Mouse (Mus musculus): ENCODE measurements at regions not wholly inside any gene's neighbourhood (a gene's known extent, or its start where the extent isn't known, plus 50 kb on each side); places are given as distances from the start of the nearest gene placed in this dataset.

DNA sequence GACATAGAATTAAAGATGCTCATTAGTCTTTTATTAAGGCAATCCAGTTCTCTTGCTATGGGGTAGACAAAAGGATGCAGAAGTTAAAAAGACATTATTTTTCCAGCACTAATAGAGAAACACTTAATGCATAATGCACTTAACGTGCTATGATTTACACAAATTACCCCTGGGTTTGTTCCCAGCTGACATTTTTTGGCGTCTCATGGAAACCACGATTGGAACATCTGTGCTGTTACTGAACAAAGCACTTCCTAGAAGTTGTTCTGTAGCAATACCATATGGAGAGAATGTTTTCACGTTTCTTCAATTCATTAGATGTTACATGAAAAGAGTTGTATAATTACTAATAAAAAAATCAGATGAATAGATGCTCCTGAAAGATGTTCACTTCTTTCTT, 635.2 kb downstream of the Gm597 start:
- no peak for DNase-seq

DNA sequence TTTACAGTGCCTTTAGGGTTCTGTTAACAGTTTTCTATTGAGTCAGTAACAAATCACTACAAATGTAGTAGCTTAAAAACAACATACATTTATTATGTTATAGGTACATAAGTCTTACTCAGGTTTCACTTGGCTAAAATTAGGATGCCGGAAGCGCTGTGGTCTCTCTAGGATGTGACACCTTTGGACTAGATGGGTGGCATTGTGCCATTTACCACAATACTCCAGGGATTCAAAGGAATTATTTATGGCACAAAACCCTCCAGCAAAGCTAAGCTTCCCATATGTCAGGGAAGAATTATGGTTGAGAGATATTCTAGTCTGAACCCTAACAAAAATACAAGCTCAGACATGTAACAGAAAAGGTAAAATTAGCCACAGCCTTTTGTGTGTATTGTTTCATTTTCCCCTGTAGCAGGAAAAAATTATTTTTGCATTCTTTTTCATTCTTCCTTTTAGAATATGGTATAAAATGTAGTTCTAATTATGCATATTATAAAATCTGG, 678.0 kb downstream of the Gm597 start:
- DNase-seq, result peak; percentile 2

DNA sequence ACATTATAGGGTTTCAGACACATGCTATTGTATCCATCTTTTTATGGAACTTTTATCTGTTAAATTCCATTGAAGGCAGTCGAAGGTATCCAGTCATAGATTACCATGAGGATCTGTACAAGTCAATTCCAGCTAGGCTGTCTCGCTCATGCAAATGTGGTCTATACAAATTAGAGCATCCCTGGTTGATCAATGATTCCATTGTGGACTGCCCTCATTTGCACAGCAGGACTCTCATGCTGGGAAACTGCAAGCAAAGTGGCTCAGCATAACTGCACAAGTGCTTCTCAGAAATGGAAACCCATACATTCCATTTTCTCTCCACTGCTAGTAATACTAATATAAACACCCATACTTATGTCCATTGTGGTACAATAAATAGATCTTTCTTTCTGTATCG, 695.6 kb downstream of the Gm597 start:
- DNase-seq, result no peak

DNA sequence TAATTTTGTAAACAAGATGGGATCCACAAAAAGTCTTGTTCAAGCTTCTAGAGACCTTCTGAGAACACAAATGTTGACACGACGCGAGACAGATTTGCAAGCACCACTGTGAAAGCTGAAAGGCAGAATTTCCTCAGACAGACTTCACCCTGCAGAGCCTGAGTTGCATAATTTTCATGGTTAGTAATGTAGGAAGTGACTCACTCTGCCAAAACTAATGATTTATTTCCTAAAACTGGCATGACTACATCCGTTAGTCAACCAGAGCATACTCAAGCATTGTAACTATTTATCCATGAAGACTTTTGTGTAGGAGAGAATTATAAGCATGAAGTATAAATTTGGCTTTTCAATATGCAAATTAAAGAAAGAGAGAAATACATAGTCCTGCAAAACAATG, 726.1 kb downstream of the Gm597 start:
- DNase-seq, result peak; percentile 0

DNA sequence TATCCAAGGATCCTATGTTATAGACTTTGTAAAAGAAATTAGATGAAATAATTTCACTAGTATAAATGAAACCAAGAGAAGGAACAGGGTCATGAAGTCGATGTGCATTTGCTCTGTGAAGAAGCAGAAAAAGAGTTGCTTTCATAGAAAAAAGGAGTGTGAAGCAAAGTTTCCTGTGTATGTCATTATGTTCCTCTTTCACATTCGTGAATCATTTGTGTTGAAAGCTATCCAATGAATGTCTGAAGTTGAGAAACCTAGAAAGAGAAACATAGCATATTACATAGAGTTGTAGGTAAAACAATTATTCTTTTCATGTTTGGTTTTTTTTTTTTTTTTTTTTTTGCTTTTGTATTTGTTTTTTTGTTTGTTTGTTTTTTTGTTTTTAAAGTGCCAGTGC, 732.1 kb downstream of the Gm597 start:
- no peak for DNase-seq

DNA sequence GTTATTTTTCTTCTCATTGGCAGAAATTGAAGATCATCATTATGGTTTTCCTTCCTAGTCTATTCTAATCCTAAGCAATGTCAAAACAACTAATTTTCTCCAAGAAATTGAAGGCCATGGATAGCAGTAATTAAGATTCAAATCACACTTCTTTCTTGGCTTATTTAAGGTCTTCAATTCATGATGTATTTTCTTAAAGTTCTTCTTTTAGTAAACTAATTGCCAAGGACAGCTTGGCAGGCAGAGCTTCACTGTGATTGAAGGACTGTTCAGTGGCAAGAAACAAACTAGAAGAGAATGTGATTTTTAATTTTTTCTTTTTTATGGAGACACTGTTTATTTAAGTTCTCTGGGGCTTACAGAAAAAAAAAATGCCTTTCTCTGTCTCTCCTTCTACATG, 732.7 kb downstream of the Gm597 start:
- no peak for DNase-seq

DNA sequence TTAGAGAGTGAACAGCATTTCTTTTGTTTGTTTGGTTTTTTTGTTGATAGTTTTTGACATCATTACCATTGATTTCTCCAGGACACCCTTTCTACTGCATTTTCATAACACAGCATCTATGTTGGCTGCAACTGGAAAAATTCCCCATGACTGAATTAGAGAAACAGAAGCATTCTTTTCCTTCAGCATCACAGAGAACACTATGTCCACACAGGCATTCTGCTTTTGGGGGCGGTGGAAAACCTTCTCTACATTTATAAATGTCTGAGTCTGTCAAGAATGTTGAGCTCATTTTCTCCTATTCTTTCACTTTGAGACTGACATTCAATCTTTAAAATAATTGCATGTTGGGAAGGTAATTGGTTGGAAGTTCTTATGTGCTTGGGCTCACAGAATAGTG, 734.4 kb downstream of the Gm597 start:
- DNase-seq, result peak; percentile 1

DNA sequence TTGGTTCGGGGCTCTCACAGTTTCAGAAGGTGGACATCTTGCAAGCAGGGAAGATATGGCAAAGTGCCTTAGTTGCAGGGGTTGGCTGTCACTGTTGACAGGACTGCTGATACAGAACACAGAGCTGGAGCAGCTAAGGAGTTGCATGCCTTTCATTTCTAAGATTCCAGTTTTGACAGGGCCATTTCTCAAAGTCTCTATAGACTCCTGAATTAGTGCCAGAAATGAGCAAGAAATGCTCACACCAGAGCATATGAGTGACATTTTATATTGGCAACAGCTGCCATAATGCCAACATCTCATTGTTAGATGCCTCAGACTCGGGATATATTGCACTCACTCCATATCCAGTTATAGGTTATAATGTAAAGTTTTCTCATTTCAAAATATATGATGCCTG, 754.3 kb downstream of the Gm597 start:
- no peak for DNase-seq

DNA sequence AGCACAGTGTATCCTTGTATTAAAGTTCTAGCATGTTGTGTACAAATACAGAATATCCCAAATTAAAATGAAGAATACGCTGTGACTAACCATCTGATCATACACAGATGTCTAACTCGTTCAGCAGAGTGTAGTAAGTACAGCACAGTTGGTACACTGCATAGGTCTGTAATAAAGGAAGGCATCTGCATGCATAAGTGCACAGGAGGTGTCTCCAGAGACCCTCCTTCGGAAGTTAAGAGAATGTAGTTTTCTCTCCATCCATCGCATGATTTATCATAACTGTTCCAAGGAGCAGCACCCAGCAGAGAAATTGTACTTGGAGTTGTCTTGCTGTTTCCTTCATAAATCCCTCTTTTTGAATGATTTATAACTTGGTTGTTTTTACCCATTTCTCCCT, 781.6 kb downstream of the Gm597 start:
- DNase-seq, result no peak

DNA sequence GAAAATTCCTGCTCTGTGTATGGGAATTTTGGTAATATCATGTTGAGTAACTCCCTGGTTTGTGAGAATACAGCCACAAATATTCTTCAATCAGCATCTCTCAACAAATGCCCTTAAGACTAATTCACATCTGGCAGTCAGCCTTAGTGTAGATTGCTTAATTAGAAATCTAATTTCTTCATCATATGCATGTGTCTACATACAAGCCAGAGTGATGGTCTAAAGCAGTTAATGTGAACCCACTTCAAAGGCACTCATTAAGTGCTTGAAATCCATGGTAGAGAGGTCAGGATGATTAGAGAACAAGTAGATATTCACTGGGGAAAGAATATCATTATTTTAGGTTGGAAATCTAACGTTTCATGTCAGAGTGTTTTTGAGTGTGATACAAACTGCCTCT, 816.7 kb downstream of the Gm597 start:
- no peak for DNase-seq
